Mouse (Mus musculus): ENCODE results near the gene Clic4. TPM values are rescaled to one million over a fixed set of nuclear protein-coding genes. Genes with fewer than 3 reads are reported as not detected.
A peak's percentile ranks its signal among the peaks of the same experiment; 100 is the strongest.

Gene Clic4
- total and polyA plus RNA-seq, 3 experiments, result 148 to 249 (median 248) TPM

DNA sequence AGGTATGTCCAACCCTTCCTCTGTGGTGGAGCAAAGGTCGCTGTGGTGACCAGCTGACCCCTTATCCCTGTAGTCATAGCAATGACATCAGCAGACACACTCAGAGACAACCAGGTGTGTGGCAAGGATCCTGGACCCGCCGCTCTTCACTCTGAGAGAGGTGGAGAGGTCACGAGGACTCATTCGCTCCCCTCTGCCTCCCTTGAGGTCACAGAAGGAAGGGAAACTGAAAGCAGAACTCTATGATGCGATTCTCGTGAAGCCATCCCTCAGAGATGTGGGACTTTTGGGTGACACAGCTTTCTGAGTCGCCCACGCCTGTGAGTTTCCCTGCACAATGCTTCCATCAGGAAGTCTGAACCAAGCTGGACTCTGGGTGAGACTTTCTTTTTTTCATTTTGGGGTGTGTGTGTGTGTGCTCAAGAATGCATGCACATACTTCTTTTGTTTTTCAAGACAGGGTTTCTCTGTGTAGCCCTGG lies 41.2 kb upstream of the Clic4 start:
- 8% methylated on average over 9 of the region's 9 CpGs for WGBS
- H3K4me3 ChIP-seq, result peak overlapping the region; percentile 21
- peaks cover 22% of the 10 kb centered on the region for H3K4me1 ChIP-seq (ENCODE audit: control insufficient read depth, insufficient read depth, low read length)
- intact Hi-C loops (cut with DNase I), result loop anchor here (2.0 kb wide), 1 partner anchor 41 kb away; the partner anchor contains the start of gene Clic4
- peak overlapping the region; percentile 49 for H3K9ac ChIP-seq (ENCODE audit: low read depth, low read length)
- peak; percentile 60 to 69 for DNase-seq
- no peak for TF ChIP-seq CTCF (IDR thresholded peaks at IDR 0.05)
- no peak for TF ChIP-seq EP300 (IDR thresholded peaks at IDR 0.05; ENCODE audit: insufficient read depth, low read depth, low read length)
- no peak for TF ChIP-seq POLR2A (IDR thresholded peaks at IDR 0.05; ENCODE audit: insufficient read depth, low read depth, low read length)
- H3K79me2 ChIP-seq (replicated peaks; ENCODE audit: control insufficient read depth, insufficient read depth, low read length), result no peaks in the 10 kb centered on the region
- no peaks in the 10 kb centered on the region for H3K27me3 ChIP-seq (ENCODE audit: control insufficient read depth, insufficient read depth, low read length)
- H3K36me3 ChIP-seq (ENCODE audit: control insufficient read depth, insufficient read depth, low read length), result no peaks in the 10 kb centered on the region
- H3K27ac ChIP-seq, result peak overlapping the region; percentile 88

GRCm38 (mm10) chr4:135313111-135313691 lies 40.6 kb upstream of the Clic4 start:
- H3K9ac ChIP-seq (ENCODE audit: low read depth, low read length), result peak overlapping the region; percentile 49
- intact Hi-C loops (cut with DNase I), result loop anchor here (2.0 kb wide), 1 partner anchor 40 kb away; the partner anchor contains the start of gene Clic4
- DNase-seq, result peak; percentile 72 to 80
- no peaks in the 10 kb centered on the region for H3K79me2 ChIP-seq (replicated peaks; ENCODE audit: control insufficient read depth, insufficient read depth, low read length)
- no peaks in the 10 kb centered on the region for H3K36me3 ChIP-seq (ENCODE audit: control insufficient read depth, insufficient read depth, low read length)
- peak overlapping the region; percentile 27 for H3K4me3 ChIP-seq
- peaks cover 22% of the 10 kb centered on the region for H3K4me1 ChIP-seq (ENCODE audit: control insufficient read depth, insufficient read depth, low read length)
- TF ChIP-seq POLR2A (IDR thresholded peaks at IDR 0.05; ENCODE audit: insufficient read depth, low read depth, low read length) (no peak; the same call in 1 of the 2 replicates), CTCF (IDR thresholded peaks at IDR 0.05) (no peak; the same call in 1 of the 2 replicates), EP300 (IDR thresholded peaks at IDR 0.05; ENCODE audit: insufficient read depth, low read depth, low read length) (peak; percentile 85; the same call in 1 of the 2 replicates)
- H3K27me3 ChIP-seq (ENCODE audit: control insufficient read depth, insufficient read depth, low read length), result no peaks in the 10 kb centered on the region
- 5% methylated on average over 17 of the region's 17 CpGs for WGBS
- peak overlapping the region; percentile 88 for H3K27ac ChIP-seq

DNA sequence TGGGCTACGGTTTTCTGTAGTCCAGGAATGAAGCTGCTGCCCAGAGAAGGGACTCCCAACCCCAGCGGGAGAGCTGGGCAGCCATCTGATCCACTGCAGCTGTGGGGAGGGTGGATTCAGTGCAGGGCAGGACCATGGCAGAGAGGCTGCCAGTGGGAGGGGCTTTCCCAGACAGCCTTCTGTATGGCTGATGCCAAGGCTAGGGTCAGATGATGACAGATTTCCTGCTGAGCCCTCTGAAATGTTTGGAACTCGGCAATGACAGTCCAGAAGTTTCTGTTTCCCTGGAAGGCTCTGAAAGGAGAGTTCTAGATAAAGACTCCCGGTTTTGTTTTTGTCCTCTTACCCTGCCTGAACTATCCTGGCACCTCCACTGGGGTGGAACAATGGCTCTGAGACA lies 40.1 kb upstream of the Clic4 start:
- Histone ChIP-seq H3K79me2 (replicated peaks; ENCODE audit: control insufficient read depth, insufficient read depth, low read length) (no peaks in the 10 kb centered on the region), H3K4me1 (ENCODE audit: control insufficient read depth, insufficient read depth, low read length) (peaks cover 25% of the 10 kb centered on the region), H3K27me3 (ENCODE audit: control insufficient read depth, insufficient read depth, low read length) (no peaks in the 10 kb centered on the region), H3K4me3 (peak overlapping the region; percentile 27), H3K9ac (ENCODE audit: low read depth, low read length) (peak overlapping the region; percentile 49), H3K36me3 (ENCODE audit: control insufficient read depth, insufficient read depth, low read length) (no peaks in the 10 kb centered on the region), H3K27ac (peak overlapping the region; percentile 88)
- DNase-seq, result peak; percentile 75 to 89
- TF ChIP-seq EP300 (IDR thresholded peaks at IDR 0.05; ENCODE audit: insufficient read depth, low read depth, low read length) (no peak; the same call in 1 of the 2 replicates), CTCF (IDR thresholded peaks at IDR 0.05) (peak; percentile 35), POLR2A (IDR thresholded peaks at IDR 0.05; ENCODE audit: insufficient read depth, low read depth, low read length) (peak; percentile 83)
- 7% methylated on average over 4 of the region's 4 CpGs for WGBS
- intact Hi-C loops (cut with DNase I), result loop anchor here (2.0 kb wide), 1 partner anchor 40 kb away; the partner anchor contains the start of gene Clic4

DNA sequence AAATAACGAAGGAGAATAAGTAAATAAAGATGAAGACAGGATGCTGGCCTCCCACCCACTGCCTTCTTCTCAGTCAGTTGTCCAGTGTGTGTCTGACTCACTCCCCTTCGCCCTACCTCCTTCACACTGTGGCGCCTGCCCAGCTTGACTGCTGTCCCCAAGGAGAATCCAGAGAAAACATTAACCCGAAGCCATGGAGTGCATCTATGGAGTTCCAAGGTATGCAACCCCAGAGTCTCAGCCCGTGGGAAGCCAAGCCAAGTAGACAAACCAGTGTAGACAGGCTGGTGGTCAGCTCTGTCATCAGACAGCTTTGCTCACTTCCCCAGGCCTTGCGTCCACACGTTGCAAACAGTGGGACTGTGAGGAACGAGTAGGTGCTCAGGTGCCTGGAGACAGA lies 37.8 kb upstream of the Clic4 start:
- Histone ChIP-seq H3K36me3 (ENCODE audit: control insufficient read depth, insufficient read depth, low read length) (no peaks in the 10 kb centered on the region), H3K79me2 (replicated peaks; ENCODE audit: control insufficient read depth, insufficient read depth, low read length) (no peaks in the 10 kb centered on the region), H3K4me1 (ENCODE audit: control insufficient read depth, insufficient read depth, low read length) (peaks cover 33% of the 10 kb centered on the region), H3K4me3 (no peak overlapping the region), H3K27me3 (ENCODE audit: control insufficient read depth, insufficient read depth, low read length) (no peaks in the 10 kb centered on the region), H3K27ac (no peak overlapping the region), H3K9ac (ENCODE audit: low read depth, low read length) (no peak overlapping the region)
- intact Hi-C loops (cut with DNase I), result no loop called here
- DNase-seq, result no peak
- TF ChIP-seq CTCF (IDR thresholded peaks at IDR 0.05), result no peak
- 72% methylated on average over 8 of the region's 8 CpGs for WGBS

GRCm38 (mm10) chr4:135309726-135310125 lies 37.1 kb upstream of the Clic4 start:
- no peak for DNase-seq
- intact Hi-C loops (cut with DNase I), result no loop called here
- TF ChIP-seq POLR2A (IDR thresholded peaks at IDR 0.05; ENCODE audit: insufficient read depth, low read depth, low read length) (no peak), EP300 (IDR thresholded peaks at IDR 0.05; ENCODE audit: insufficient read depth, low read depth, low read length) (no peak), CTCF (IDR thresholded peaks at IDR 0.05) (no peak)
- Histone ChIP-seq H3K9ac (ENCODE audit: low read depth, low read length) (no peak overlapping the region), H3K4me3 (no peak overlapping the region), H3K4me1 (ENCODE audit: control insufficient read depth, insufficient read depth, low read length) (peaks cover 32% of the 10 kb centered on the region), H3K79me2 (replicated peaks; ENCODE audit: control insufficient read depth, insufficient read depth, low read length) (no peaks in the 10 kb centered on the region), H3K27me3 (ENCODE audit: control insufficient read depth, insufficient read depth, low read length) (no peaks in the 10 kb centered on the region), H3K27ac (peak overlapping the region; percentile 32; the same call in 1 of the 2 replicates), H3K36me3 (ENCODE audit: control insufficient read depth, insufficient read depth, low read length) (no peaks in the 10 kb centered on the region)
- 77% methylated on average over 5 of the region's 5 CpGs for WGBS

GRCm38 (mm10) chr4:135309112-135309659 lies 36.6 kb upstream of the Clic4 start:
- intact Hi-C loops (cut with DNase I), result no loop called here
- no peak for DNase-seq
- peaks cover 29% of the 10 kb centered on the region for H3K4me1 ChIP-seq (ENCODE audit: control insufficient read depth, insufficient read depth, low read length)
- no peak overlapping the region for H3K9ac ChIP-seq (ENCODE audit: low read depth, low read length)
- TF ChIP-seq POLR2A (IDR thresholded peaks at IDR 0.05; ENCODE audit: insufficient read depth, low read depth, low read length) (no peak), EP300 (IDR thresholded peaks at IDR 0.05; ENCODE audit: insufficient read depth, low read depth, low read length) (no peak), CTCF (IDR thresholded peaks at IDR 0.05) (no peak)
- peak overlapping the region; percentile 32 for H3K27ac ChIP-seq
- H3K27me3 ChIP-seq (ENCODE audit: control insufficient read depth, insufficient read depth, low read length), result no peaks in the 10 kb centered on the region
- H3K79me2 ChIP-seq (replicated peaks; ENCODE audit: control insufficient read depth, insufficient read depth, low read length), result no peaks in the 10 kb centered on the region
- 58% methylated on average over 9 of the region's 9 CpGs for WGBS
- no peaks in the 10 kb centered on the region for H3K36me3 ChIP-seq (ENCODE audit: control insufficient read depth, insufficient read depth, low read length)
- no peak overlapping the region for H3K4me3 ChIP-seq
